Mouse (Mus musculus): ENCODE data around the gene Ift81. TPM values are rescaled to one million over a fixed set of nuclear protein-coding genes. Genes with fewer than 3 reads are reported as not detected.

Gene Ift81
- total RNA-seq, 2 experiments from 2014 or later = 2.5 to 5.3 TPM

DNA sequence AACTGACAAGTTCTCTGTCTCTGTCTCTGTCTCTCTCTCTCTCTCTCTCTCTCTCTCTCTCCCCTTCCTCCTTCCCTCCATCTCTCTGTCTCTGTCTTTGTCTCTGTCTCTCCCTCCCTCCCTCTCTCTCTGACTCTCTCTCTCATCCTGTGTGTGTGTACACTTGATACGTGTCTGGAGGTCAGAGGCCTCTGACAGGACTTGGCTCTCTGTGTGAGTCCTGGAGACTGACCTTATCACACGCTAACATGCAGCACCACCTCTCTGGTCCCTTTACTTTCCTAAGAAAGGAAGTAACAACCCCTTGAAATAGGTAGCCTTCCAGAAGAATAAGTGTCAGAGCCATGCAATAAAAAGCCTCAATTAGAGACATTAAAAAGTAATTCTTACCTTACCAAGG is 59.2 kb downstream of the Ift81 start:
- DNase-seq = no peak
- intact Hi-C loops (cut with DNase I) = no loop called here

DNA sequence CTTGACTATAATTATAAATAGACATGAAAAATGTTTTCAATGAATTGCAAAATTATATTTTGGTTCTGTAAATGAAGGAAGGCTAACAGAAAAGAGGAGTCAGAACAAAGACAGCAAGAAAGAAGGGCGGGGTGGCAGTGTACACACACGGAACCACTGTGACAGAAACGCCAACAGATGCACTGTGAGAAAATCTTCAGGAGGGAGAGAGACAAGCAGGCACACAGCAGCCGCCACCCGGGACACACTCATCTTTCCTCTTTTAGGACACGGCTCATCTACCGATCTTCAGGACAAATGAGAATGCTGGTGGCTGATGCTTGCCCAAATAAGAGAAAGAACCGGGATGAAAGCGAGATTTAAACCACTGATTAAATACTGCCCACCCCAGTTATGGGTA is 61.7 kb downstream of the Ift81 start:
- DNase-seq = no peak
- intact Hi-C loops (cut with DNase I) = no loop called here

DNA sequence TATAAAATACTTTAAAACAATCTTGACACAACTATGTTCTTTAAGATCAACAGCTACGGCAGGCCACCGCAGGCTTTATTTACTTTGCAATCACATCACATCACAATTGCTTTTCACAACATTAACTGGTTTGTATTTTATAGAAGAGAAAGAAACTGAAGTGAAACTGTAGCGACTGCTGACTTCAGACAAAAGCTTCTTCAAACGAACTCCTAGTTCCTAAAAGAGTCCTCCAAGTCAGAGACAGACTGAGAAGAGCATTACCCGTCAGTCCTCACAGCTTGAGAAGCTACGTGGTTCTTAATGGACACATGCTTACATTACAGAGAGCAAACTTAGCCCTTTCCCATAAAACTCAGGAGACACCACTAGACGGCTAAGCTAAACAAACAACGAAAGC is 63.9 kb downstream of the Ift81 start:
- intact Hi-C loops (cut with DNase I) = no loop called here

DNA sequence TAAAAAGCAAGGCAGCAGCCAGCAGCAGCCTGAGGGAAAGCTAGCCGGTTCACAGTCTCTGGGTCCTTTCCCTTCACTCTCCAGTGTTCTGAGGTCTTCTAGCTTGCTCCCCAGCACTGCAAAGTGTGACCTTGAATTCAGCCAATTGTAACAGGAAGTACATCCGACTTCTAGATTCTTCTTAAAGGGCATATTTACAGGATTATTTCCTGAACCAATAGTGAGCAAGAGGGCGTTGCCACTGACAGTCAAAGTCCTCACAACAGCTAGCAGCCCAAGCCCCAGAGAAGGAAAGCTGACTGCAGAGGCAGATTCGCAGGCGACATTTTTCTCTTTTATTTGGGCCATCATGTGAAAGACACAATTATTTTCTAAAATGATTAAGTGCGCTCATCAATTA is 65.6 kb downstream of the Ift81 start:
- DNase-seq = no peak
- intact Hi-C loops (cut with DNase I) = loop anchor here (5.0 kb wide), 1 partner anchor 79 kb away; no protein-coding TSS in a partner anchor

More for the DNA sequence above, 63.9 kb downstream of the Ift81 start:
- no peak for DNase-seq

DNA sequence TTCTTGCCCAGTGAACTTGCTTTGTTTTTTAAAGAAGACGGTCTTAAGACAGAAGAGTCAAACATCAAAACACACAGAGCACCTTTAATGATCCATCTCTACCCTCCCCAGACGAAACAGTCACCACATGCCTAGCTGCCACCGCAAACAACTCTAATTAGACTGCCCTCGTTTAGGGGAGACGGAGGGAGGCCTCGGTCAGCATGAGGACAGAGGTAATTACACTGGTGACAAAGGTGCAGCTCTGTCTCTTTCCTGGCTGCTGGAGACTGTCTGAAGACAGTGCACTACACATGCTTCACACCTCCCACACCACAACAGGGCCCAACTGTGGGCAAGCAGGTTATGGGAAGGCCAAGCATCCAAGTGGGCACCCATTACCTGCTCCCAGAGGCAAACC is 66.5 kb downstream of the Ift81 start:
- no peak for DNase-seq
- intact Hi-C loops (cut with DNase I) = loop anchor here (5.0 kb wide), 1 partner anchor 79 kb away; no protein-coding TSS in a partner anchor

DNA sequence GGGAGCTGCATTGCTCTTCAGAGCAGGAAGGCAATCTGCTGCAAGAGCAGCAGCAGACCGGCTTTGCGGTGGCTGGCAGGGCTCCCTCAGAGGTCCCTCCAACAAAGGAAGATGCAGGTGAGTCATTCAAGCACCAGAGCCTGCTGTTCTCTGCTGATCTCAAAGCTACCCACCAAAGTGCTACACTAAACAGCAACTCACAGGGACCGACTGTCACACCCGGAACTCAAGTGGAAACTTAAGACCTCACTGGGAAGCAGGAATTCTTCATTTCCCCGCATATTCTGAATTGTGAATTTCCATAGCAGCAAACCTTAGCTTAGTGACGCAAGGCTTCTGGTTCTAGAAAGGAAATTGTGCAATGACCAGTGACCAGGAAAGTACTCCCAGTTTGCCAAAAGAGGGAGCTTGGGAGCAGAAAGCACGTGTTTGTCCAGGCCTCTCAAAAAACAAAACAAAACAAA is 67.0 kb downstream of the Ift81 start:
- DNase-seq = peak; percentile 33 to 47
- intact Hi-C loops (cut with DNase I) = loop anchor here (5.0 kb wide), 1 partner anchor 80 kb away; no protein-coding TSS in a partner anchor

DNA sequence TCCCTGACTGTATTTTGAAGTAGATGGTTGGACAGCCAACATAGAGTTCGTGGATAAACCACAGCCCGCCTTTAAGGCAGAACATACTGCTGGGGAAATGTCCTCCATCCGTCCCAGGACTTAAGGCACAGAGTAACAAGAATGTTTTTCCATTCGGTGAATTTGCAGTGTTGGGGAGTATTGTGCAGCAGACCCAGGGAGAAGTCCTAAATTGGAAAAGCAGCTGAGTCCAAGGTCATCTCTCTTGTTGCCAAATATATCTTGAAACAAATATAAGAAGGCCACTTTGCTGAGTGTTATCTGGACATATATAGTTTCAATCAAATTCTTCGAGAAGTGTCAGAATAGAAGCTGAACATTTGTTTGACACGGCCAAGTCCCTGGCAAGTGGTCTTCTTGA is 70.9 kb downstream of the Ift81 start:
- intact Hi-C loops (cut with DNase I) = loop anchor here (5.0 kb wide), 1 partner anchor 36 kb away; no protein-coding TSS in a partner anchor
- no peak for DNase-seq

DNA sequence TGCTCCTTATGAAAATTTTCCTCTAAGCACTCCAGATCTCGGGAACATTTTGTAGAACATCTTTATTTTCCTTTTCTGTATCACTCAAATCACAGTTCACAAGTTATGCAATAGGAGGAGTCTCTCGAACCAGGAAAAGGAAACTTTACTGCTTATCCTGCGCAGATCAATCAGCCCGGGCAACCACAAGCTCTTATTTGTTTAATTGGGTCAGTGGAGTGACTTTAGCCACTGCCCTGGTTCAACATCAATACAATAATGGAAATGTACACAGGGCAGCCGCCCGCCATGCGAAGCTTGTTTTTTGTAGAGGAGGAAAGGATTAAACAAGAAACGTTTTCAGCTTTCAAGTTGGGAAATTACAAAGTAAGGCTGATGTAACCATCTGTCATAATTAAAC is 72.4 kb downstream of the Ift81 start:
- intact Hi-C loops (cut with DNase I) = loop anchor here (5.0 kb wide), 1 partner anchor 35 kb away; no protein-coding TSS in a partner anchor
- DNase-seq = no peak

DNA sequence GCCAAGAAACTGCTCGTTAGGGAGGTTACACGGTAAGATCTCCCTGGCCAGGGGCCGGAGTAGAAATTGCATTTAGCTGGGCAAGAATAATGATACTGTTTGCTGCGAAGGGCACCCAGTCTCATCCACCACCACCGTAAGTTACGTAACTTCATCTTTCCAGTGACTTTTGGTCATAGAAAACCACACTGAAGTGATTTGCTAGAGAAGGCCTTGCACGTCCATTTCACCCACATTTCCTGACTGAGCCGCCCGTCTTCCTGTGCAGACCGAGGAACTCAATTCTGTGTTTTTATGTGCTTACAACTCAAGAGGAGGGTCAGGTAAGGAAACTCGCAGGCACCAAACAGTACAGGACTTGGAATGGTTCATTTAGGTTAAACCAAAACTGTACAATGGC is 76.2 kb downstream of the Ift81 start:
- intact Hi-C loops (cut with DNase I) = no loop called here
- DNase-seq = no peak

DNA sequence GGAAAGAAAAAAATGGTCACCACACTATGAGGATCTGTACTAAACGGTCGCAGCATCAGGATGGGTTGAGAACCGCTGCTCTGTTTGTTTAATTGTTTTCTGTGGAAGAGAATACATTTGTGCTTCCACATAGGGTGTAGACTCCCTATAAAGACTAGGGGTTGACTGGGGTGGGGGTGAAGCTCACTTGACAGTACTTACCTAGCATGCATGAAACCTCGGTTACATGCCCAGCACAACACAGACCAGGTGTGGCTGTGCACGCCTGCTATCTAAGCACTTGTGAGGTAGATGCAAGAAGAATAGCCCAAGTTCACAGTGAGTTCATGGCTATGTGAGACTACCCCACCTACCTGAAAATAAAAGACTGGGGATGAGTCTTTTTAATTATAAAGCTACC is 76.7 kb downstream of the Ift81 start:
- intact Hi-C loops (cut with DNase I) = no loop called here
- no peak for DNase-seq

DNA sequence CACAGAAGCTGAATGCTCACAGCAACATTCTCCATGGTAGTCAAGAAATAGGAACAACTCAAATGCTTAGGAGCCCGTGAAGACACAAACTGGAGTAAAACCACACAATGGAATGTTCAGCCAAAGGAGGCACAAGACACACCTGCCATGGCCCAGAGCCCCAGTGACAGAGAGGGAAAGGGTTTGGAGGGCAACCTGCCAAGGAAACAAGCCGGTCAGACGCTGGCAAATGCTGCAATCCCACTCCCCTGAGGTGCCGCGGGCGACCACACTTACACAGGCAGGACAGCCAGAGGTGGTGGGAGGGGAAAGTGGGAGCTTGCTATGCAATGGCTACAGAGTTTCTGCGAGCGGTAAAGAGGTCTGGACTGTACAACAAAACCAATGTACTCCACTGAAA is 80.4 kb downstream of the Ift81 start:
- no peak for DNase-seq
- intact Hi-C loops (cut with DNase I) = no loop called here

DNA sequence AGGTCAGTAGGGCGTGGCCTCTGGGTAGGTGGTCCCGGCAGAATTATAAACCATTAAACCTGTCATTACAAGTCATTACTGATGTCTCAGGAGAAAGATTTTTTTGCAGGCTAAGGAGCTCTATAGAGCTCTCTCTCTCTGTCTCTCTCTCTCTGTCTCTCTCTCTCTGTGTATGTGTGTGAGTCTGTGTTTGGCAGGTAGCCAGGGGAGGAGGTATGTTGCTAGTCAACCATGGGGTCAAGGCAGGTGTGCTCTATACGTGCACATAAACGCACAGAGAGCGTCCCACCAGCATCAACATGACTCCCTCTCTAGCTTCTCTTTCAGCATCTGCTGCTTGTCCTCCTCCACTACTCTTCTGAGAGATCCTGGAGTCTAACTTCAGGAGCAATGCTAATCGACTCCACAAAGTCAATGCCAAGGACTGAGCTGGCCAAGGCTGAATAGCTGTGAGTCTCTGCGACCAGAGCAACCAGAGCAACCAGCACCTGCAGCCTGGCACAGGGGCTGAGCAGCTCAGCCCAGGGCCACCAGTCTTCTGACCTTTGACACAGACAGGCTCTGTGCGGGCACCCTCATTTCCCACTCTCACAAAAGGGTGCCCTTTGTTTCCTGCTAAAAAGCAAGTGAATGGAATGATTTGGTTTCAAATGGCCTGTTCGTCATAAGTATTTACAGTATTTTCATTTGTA is 84.3 kb downstream of the Ift81 start:
- intact Hi-C loops (cut with DNase I) = no loop called here
- DNase-seq = no peak

DNA sequence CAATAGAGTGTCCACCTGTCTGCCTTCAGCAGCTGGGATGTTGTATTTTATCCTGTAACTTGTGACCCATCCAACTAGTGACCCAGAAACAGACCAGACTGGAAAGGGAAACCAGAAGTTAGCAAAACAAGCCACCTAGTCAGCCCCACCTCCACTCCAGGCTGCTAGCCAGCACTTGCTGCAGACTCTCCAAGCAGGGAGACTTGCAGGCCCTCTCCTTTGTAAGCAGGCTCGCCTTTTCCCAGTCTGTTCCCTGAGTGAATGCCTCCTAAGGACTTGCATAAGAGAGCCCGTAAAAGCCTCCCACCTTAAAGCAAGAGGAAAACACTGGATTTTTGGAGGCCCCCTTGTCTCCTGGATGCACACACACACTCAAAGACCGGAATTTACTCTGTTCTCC is 85.0 kb downstream of the Ift81 start:
- peak; percentile 64 to 65 for DNase-seq
- intact Hi-C loops (cut with DNase I) = no loop called here

DNA sequence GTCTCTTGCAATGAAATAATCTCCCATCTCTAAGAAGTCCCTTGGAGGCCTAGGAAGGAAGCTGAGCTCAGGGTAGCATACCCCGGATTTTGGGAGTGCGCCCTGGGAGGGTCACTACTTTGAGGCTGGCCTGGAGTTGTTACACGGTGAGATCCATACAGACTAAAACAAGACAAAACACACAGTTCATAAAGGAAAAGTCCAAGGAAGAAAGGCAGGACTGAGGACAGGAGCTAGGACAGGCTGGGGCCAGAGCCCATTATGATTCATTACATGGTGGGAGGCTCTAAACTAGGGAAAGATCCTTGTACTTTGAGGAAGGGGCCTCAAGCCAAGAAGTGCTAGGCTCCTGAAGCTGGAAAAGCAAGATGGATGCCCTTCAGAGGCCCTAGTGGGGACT is 85.7 kb downstream of the Ift81 start:
- intact Hi-C loops (cut with DNase I) = no loop called here
- no peak for DNase-seq

DNA sequence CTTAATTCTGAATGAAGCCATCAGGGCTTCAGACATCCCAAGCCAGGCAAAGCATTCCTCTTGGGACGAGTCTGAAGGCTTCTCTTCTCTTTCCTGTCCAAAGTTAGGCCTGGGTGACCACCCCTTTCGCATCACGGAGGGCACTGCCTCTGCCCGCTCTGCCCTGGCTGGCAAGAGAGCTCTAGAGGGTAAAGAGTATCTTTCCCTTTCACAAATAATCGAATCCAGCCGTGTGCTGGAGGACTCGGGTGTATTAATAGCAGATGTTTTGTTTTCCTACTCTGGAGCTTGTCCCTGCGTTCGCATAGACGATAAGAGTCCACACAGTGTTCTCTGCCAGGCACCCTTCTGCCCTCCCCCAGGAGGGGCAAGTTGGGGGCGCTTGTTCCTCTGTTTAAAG is 86.6 kb downstream of the Ift81 start:
- intact Hi-C loops (cut with DNase I) = no loop called here
- DNase-seq = no peak

DNA sequence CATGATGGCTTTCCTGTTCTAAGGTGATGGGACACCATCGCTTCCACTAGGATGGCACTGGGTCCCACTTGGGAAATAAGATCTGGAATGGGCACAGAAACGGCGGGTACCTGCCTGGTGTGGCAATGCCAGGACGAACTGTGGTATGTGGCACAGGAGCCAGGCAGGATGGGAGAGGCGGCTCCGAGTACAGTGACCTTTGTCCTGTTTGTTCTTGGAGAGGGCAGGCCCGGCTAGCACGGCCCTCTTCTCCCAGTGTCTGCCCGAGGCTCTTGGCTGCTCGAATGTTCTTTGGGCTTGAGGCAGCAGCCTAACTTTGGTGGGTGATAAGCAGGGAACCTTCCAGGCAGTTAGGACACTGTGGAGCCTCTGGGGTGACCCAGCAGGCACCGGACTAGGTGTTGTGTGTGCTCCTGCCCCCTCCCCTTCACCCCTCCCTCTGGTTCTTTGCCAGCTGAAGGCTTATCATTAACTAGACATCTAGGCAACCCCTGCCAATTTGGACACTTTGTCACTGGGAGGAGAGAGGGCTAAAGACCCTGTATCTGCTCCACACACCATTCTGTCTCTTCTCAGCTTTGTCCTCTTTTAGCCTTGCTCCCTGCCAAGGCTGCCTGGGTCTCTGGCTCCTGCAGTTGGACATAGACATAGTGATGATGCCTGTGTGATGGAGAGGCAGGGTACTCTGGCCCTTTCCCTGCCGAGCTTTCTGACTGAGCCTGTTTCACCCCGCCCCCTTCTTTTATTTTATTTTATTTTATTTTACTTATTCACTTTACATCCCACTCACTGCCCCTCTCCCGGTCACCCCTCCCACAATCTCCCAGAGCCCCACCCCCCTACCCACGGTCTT is 87.2 kb downstream of the Ift81 start:
- intact Hi-C loops (cut with DNase I) = no loop called here
- no peak for DNase-seq

DNA sequence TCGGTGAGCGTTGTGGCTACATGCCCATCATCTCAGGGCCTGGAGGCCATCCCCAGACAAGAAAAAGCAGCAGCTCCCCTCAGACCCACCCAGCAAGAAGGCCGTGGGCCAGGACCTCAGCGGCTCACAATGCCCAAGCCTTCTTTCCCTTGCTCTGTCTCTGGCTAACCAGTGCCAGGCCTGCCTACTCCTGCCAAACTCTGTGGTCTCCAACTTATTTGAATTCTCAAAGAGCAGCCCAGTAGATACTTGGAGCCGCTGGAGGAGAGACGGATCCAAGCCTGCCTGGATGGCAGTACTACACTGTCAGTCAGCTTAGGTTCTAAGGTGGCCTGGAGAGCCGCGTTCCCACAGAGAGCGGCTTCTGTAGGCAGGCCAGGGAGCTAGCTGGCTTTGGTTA is 87.9 kb downstream of the Ift81 start:
- intact Hi-C loops (cut with DNase I) = no loop called here
- peak in 1 of 2 experiments; percentile 24 for DNase-seq

DNA sequence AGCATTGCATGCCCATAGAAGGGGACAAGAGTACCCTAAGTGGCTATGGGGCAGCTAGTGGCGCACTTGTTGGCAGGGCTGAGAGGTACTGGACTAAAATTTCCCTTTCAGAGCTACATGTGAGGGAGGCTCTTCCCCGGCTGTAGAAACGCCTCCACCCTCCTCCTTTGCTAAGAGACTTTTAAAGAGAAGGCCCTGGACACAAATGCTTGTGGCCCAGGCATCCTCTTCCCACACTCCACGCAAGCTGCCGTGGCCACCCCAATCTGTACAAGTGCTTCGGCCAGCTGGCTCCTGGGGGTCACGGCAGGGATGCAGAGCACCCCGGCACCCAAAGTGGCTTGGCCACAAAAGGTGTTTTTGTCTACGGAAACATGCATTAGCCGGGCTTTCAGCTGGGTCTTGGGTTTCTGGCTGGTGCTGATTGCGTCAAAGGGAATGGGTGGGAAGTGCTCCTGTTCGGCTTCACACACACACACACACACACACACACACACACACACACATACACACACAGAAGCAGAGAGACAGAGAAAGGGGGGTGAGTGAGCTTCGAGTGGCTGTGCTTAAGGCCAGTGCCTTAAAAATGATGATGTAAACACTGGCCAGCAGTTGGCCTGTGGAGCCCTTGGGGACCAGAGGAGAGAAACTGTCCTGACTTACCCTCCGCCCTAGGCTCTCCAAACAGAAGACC is 88.9 kb downstream of the Ift81 start:
- intact Hi-C loops (cut with DNase I) = no loop called here
- peak in 1 of 2 experiments; percentile 28 for DNase-seq

DNA sequence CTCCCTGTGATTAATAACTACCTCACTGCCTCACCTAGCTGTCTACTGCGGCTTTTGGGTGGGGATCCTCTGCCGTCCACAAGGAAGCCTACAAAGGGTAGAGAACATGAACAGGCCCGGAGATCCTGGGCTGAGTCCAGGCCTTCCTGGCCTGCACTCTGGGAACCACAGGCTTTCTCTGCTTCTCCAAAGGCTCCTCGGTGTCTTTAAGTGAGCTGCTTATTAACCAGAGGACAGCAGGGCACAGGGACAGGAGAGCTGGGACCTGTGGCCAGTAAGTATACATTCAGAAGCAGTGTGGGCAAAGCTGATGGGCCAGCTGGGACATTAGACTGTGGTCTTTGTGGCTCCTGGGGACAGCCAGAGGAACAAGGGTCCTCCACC is 89.5 kb downstream of the Ift81 start:
- DNase-seq = no peak
- intact Hi-C loops (cut with DNase I) = no loop called here

DNA sequence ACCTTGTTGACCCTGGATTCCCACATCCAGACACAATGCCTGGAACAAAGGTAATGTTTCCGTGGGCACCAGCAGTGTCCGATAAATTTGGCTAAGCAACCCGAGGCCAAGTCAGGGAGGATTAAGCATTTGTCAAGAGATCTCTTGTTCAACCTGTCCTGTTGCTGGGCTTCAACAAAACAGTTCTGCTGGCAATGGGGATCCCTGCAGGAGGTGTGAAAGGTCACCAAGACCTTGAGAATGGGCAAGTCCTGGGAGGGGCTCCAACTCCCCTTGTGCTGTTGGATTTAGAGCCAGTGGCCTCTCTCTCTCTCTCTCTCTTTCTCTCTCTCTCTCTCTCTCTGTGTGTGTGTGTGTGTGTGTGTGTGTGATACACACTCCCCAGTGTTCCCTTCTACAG is 90.1 kb downstream of the Ift81 start:
- DNase-seq = no peak
- intact Hi-C loops (cut with DNase I) = no loop called here

DNA sequence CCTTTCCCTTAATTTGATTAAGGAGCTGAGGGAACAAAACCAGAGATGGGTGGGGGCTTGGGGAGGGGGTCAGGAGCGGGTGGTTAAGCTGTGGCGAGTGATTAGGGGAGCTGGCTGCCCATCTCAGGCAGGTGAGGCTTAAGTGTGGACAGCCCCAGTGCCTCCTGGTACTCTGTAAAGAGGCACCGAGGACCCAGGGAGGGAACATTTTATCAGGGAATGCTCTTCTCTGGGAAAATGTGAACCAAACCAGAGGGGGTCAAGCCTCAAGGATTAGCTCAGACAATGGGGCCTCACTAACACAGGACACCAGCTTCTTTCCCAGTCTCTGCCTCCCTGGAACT is 93.2 kb downstream of the Ift81 start:
- DNase-seq = no peak
- intact Hi-C loops (cut with DNase I) = no loop called here

Data from gastrocnemius, postnatal 36 days (tissue).